Mouse (Mus musculus) megakaryocyte, embryonic 14.5 days (primary cell): ENCODE measurements around the gene Strip2. TPM values are rescaled to one million over a fixed set of nuclear protein-coding genes. Genes with fewer than 3 reads are reported as not detected.

ENCODE experiments used
- H3K27me3 ChIP-seq: replicated peaks from 2 replicates; pipeline ENCODE3; 2012; ENCODE audit warnings: inconsistent platforms
- H3K36me3 ChIP-seq: replicated peaks from 2 replicates; pipeline ENCODE3; 2012; ENCODE audit warnings: low read length, inconsistent platforms, mixed read lengths
- H3K4me1 ChIP-seq: 2 replicates; pipeline ENCODE4 v1.6.1; 2012; ENCODE audit warnings: inconsistent platforms
- H3K4me3 ChIP-seq: replicated peaks from 2 replicates; pipeline ENCODE3; 2012; ENCODE audit warnings: moderate library complexity, mild to moderate bottlenecking, inconsistent platforms
- H3K9me3 ChIP-seq: 2 replicates; pipeline ENCODE4 v1.6.1; 2012; ENCODE audit warnings: inconsistent platforms
- FLI1 ChIP-seq: IDR thresholded peaks from 2 replicates; pipeline ENCODE4 v1.6.1; 2012; ENCODE audit warnings: low read length, inconsistent platforms, mixed read lengths
- GATA1 ChIP-seq: IDR thresholded peaks from 3 replicates; pipeline ENCODE4 v1.6.1; 2012; ENCODE audit warnings: mixed read lengths, low read length, inconsistent platforms, borderline replicate concordance
- polyA plus RNA-seq: library from polyadenylated mRNA; stranded (reverse); fragments of >175 nt; gene quantifications from 2 replicates; pipeline ENCODE4 v1.2.3, GENCODE M21; 2012; ENCODE audit warnings: low replicate concordance; ENCODE audit not compliant: insufficient read depth

The Strip2 gene
- polyA plus RNA-seq, 1 experiment, result not detected

DNA sequence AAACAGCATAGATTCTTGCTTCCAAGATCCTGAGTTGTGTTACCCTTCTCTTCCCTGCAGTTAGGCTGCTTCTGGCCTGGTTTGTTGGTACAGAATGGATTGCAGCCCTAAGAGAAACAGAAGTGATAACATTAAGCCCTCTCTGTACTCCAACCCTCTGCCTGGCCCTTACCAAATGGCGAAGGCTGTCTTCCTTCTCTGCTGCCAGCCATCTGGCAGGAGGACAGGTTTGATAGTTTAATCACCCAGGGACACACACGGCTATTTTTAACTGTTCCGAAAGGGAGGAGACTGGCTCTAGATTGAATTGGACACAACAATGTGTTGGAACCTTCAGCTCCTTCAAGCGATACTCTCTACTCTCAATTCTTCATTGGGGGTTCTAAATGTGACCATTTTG is 6.7 kb downstream of the Strip2 start:
- Histone ChIP-seq H3K4me3 (no peak overlapping the region), H3K9me3 (no peaks in the 10 kb centered on the region), H3K4me1 (no peaks in the 10 kb centered on the region), H3K27me3 (peaks cover 59% of the 10 kb centered on the region), H3K36me3 (no peaks in the 10 kb centered on the region)
- TF ChIP-seq GATA1, result no peak

GRCm38 (mm10) chr6:29925594-29926219 is 8.9 kb downstream of the Strip2 start:
- Histone ChIP-seq H3K4me3 (no peak overlapping the region), H3K36me3 (no peaks in the 10 kb centered on the region), H3K9me3 (no peaks in the 10 kb centered on the region), H3K4me1 (peaks cover 9% of the 10 kb centered on the region), H3K27me3 (peaks cover 47% of the 10 kb centered on the region)
- TF ChIP-seq GATA1 (no peak), FLI1 (no peak)

DNA sequence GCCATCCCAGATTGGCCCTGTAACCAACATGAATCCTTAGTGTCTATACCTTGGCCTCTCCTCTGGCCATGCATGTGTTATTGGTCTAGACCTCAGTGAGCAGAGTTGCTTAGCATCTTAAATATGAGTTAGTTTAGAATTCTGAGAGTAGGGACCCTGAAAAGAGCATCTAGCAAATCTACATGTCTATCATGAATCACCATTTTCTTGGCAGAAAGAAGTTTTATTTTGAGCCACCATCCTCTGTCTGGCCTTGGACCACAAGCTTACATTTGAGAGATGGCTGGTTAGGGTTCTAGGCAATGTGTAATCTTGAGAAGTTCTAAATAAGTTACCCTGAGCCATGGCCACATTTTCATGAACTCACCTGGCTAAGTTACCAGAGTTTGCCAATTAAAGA is 13.3 kb downstream of the Strip2 start:
- H3K4me1 ChIP-seq, result peaks cover 14% of the 10 kb centered on the region
- H3K4me3 ChIP-seq, result no peak overlapping the region
- H3K9me3 ChIP-seq, result no peaks in the 10 kb centered on the region
- H3K36me3 ChIP-seq, result no peaks in the 10 kb centered on the region
- H3K27me3 ChIP-seq, result peaks cover 35% of the 10 kb centered on the region
- no peak for TF ChIP-seq FLI1
- no peak for TF ChIP-seq GATA1

DNA sequence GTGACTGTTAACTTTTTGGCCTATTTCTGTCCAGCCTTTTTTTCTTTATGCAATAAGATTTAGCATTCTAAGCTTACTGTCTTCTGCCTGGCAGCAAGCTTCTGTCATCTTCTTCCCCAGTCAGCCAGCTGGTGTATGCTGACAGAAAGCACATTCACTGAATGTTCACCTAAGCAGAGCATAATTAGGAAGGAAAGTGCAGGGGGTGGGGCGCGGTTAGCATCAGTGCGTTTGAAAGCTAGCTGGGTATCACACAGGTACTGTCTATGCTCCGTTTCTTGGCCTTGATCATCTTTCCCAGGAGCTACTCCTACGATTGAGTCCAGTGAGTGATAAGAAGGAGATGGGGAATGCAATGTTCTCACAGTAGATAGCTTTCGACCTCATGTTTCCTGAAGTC is 13.9 kb downstream of the Strip2 start:
- H3K4me1 ChIP-seq, result peaks cover 14% of the 10 kb centered on the region
- no peak overlapping the region for H3K4me3 ChIP-seq
- peaks cover 30% of the 10 kb centered on the region for H3K27me3 ChIP-seq
- no peaks in the 10 kb centered on the region for H3K36me3 ChIP-seq
- TF ChIP-seq FLI1 (no peak), GATA1 (no peak)
- no peaks in the 10 kb centered on the region for H3K9me3 ChIP-seq

DNA sequence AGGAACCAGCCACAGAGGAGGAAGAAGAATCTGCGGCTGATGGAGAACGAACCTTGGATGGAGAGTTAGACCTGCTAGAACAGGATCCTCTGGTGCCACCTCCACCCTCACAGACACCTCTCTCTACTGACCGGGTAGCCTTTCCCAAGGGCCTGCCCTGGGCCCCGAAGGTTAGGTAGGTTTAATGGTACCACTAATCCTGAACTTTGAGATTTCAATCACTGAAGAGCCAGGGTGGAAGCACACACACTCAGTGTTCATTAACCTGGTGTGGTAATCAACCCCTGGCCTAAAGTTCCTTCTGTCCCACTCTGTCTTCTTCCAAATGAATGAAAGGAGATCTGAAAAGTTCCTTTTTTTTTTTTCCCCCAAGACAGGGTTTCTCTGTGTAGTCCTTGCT is 14.4 kb downstream of the Strip2 start:
- Histone ChIP-seq H3K36me3 (no peaks in the 10 kb centered on the region), H3K27me3 (peaks cover 26% of the 10 kb centered on the region), H3K4me1 (peaks cover 14% of the 10 kb centered on the region), H3K4me3 (no peak overlapping the region), H3K9me3 (no peaks in the 10 kb centered on the region)
- TF ChIP-seq FLI1 (no peak), GATA1 (no peak)

- Histone ChIP-seq H3K27me3 (peaks cover 13% of the 10 kb centered on the region), H3K4me1 (peaks cover 5% of the 10 kb centered on the region), H3K4me3 (no peak overlapping the region), H3K36me3 (no peaks in the 10 kb centered on the region), H3K9me3 (no peaks in the 10 kb centered on the region)
- TF ChIP-seq GATA1 (no peak), FLI1 (no peak)
Measured at GRCm38 (mm10) chr6:29935741-29936140, 18.9 kb downstream of the Strip2 start.

- Histone ChIP-seq H3K27me3 (peaks cover 19% of the 10 kb centered on the region), H3K4me3 (no peak overlapping the region), H3K9me3 (no peaks in the 10 kb centered on the region), H3K36me3 (no peaks in the 10 kb centered on the region), H3K4me1 (no peaks in the 10 kb centered on the region)
- no peak for TF ChIP-seq FLI1
- no peak for TF ChIP-seq GATA1
Measured at GRCm38 (mm10) chr6:29940428-29940827, 23.6 kb downstream of the Strip2 start.

GRCm38 (mm10) chr6:29941036-29941435 is 24.2 kb downstream of the Strip2 start:
- no peak overlapping the region for H3K4me3 ChIP-seq
- TF ChIP-seq FLI1, result no peak
- no peak for TF ChIP-seq GATA1
- no peaks in the 10 kb centered on the region for H3K36me3 ChIP-seq
- no peaks in the 10 kb centered on the region for H3K9me3 ChIP-seq
- no peaks in the 10 kb centered on the region for H3K4me1 ChIP-seq
- H3K27me3 ChIP-seq, result peaks cover 18% of the 10 kb centered on the region

DNA sequence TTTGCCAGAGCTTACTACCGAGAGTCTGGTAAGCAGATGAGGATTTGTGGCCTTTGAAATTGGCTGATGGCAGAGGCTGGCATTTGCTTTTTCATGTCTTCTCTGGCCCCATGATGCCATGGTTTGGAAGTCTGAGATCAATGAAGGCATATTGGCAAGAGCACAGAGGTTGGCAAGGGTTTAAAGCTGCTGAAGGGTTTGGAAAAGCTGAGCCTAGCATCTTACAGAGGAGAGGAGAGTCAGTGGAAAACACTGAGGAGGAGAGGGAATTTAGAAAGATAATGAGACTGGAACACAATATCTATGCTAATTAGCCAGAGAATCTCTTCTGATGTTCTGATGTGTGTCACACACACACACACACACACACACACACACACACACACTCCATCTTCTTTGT is 27.7 kb downstream of the Strip2 start:
- TF ChIP-seq FLI1 (no peak), GATA1 (no peak)
- Histone ChIP-seq H3K27me3 (peaks cover 10% of the 10 kb centered on the region), H3K4me1 (no peaks in the 10 kb centered on the region), H3K36me3 (no peaks in the 10 kb centered on the region), H3K4me3 (no peak overlapping the region), H3K9me3 (no peaks in the 10 kb centered on the region)

- Histone ChIP-seq H3K9me3 (no peaks in the 10 kb centered on the region), H3K27me3 (peaks cover 10% of the 10 kb centered on the region), H3K36me3 (no peaks in the 10 kb centered on the region), H3K4me3 (no peak overlapping the region), H3K4me1 (no peaks in the 10 kb centered on the region)
- no peak for TF ChIP-seq FLI1
- no peak for TF ChIP-seq GATA1
Measured at GRCm38 (mm10) chr6:29946568-29946967, 29.8 kb downstream of the Strip2 start.

DNA sequence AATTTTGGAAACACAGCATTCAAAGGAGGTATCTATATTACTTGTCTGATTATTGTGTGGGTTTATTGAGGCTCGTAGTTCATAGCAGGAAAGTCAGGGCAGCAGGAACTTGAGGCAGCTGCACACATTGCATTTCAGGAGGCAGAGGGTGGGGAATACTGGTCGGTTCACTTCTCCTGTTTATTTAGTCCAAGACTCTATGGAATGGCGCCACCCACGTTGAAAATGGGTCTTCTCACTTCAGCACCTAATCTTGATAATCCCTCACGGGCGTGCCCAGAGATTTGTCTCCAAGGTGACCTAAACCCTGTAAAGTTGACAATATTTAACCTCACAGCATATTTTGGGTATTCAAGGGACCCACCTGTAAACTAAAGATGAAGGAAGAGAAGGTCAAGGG is 31.0 kb downstream of the Strip2 start:
- H3K4me1 ChIP-seq, result no peaks in the 10 kb centered on the region
- no peak overlapping the region for H3K4me3 ChIP-seq
- H3K27me3 ChIP-seq, result peaks cover 10% of the 10 kb centered on the region
- no peaks in the 10 kb centered on the region for H3K36me3 ChIP-seq
- TF ChIP-seq FLI1, result no peak
- no peaks in the 10 kb centered on the region for H3K9me3 ChIP-seq
